Mouse (Mus musculus): ENCODE results near the gene Rps6ka2.
"Not testable (repeated sequence)": the region's sequence is repeated elsewhere in the genome, so short reads cannot be mapped to it uniquely, and the experiment has no call there.

Rps6ka2 gene

GRCm38 (mm10) chr17:7269151-7269806, 99.4 kb downstream of the Rps6ka2 start:
- DNase-seq (ENCODE audit: low spot score): no peak

GRCm38 (mm10) chr17:7270506-7270905, 100.6 kb downstream of the Rps6ka2 start:
- no peak for DNase-seq (ENCODE audit: low spot score)

- no peak for DNase-seq (ENCODE audit: low spot score)
Measured at GRCm38 (mm10) chr17:7271522-7272134, 101.7 kb downstream of the Rps6ka2 start.

GRCm38 (mm10) chr17:7273054-7273453, 103.1 kb downstream of the Rps6ka2 start:
- no peak for DNase-seq (ENCODE audit: low spot score)

- no peak for DNase-seq (ENCODE audit: low spot score)
Measured at GRCm38 (mm10) chr17:7273785-7274184, 103.9 kb downstream of the Rps6ka2 start.

- no peak for DNase-seq (ENCODE audit: low spot score)
Measured at GRCm38 (mm10) chr17:7278702-7279242, 108.9 kb downstream of the Rps6ka2 start.

GRCm38 (mm10) chr17:7279251-7279650, 109.3 kb downstream of the Rps6ka2 start:
- DNase-seq (ENCODE audit: low spot score): no peak

GRCm38 (mm10) chr17:7284297-7284910, 114.5 kb downstream of the Rps6ka2 start:
- peak; percentile 97 for DNase-seq (ENCODE audit: low spot score)

- no peak for DNase-seq (ENCODE audit: low spot score)
Measured at GRCm38 (mm10) chr17:7285292-7285691, 115.4 kb downstream of the Rps6ka2 start.

GRCm38 (mm10) chr17:7286422-7287050, 116.6 kb downstream of the Rps6ka2 start:
- DNase-seq (ENCODE audit: low spot score): no peak

- no peak for DNase-seq (ENCODE audit: low spot score)
Measured at GRCm38 (mm10) chr17:7292012-7292684, 122.2 kb downstream of the Rps6ka2 start.

GRCm38 (mm10) chr17:7306278-7307196, 136.6 kb downstream of the Rps6ka2 start:
- peak; percentile 1 for DNase-seq (ENCODE audit: low spot score)

- not testable (repeated sequence) for DNase-seq (ENCODE audit: low spot score)
Measured at GRCm38 (mm10) chr17:7315693-7316382, 145.9 kb downstream of the Rps6ka2 start.

- not testable (repeated sequence) for DNase-seq (ENCODE audit: low spot score)
Measured at GRCm38 (mm10) chr17:7319789-7320188, 149.9 kb downstream of the Rps6ka2 start.

- not testable (repeated sequence) for DNase-seq (ENCODE audit: low spot score)
Measured at GRCm38 (mm10) chr17:7324346-7324745, 154.4 kb downstream of the Rps6ka2 start, which contains the start of gene Tcp10a. Gene Tcp10a, plus strand, starts transcription at chr17:7324646.

- not testable (repeated sequence) for DNase-seq (ENCODE audit: low spot score)
Measured at GRCm38 (mm10) chr17:7326415-7326814, 156.5 kb downstream of the Rps6ka2 start.

- not testable (repeated sequence) for DNase-seq (ENCODE audit: low spot score)
Measured at GRCm38 (mm10) chr17:7332745-7333144, 162.8 kb downstream of the Rps6ka2 start.

- DNase-seq (ENCODE audit: low spot score): not testable (repeated sequence)
Measured at GRCm38 (mm10) chr17:7337381-7337780, 167.5 kb downstream of the Rps6ka2 start.

- not testable (repeated sequence) for DNase-seq (ENCODE audit: low spot score)
Measured at GRCm38 (mm10) chr17:7348765-7349164, 178.8 kb downstream of the Rps6ka2 start.

- not testable (repeated sequence) for DNase-seq (ENCODE audit: low spot score)
Measured at GRCm38 (mm10) chr17:7352596-7352995, 182.7 kb downstream of the Rps6ka2 start, which contains the start of gene Ttll2. Gene Ttll2, minus strand, starts transcription at chr17:7352696.
